Mouse (Mus musculus): ENCODE results near the gene D630045J12Rik. TPM values are rescaled to one million over a fixed set of nuclear protein-coding genes. Genes with fewer than 3 reads are reported as not detected.
A peak's percentile ranks its signal among the peaks of the same experiment; 100 is the strongest.

D630045J12Rik gene
- total RNA-seq, 1 experiment from 2014 or later, result 5.1 TPM

DNA sequence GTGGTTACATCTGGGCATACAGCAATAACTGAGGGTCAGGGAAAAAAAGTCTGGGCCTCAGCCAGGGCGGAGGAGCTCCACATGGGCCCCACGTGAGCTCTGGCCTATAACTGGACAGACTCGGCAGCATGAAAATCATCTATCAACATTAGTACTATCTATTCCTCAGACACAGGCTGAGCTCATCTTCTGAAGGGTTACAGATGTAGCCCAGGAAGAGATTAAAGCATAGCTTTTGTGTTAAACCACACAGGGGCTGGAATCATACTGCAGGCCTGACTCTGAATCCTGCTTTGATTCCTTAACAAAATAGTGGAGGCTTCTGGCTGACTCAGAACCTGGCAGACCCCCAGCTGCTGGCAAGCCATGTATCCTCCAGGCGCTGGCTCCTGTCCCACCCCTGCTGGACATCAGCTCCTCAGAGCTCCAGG is 122.0 kb downstream of the D630045J12Rik start:
- DNase-seq, result peak; percentile 87

DNA sequence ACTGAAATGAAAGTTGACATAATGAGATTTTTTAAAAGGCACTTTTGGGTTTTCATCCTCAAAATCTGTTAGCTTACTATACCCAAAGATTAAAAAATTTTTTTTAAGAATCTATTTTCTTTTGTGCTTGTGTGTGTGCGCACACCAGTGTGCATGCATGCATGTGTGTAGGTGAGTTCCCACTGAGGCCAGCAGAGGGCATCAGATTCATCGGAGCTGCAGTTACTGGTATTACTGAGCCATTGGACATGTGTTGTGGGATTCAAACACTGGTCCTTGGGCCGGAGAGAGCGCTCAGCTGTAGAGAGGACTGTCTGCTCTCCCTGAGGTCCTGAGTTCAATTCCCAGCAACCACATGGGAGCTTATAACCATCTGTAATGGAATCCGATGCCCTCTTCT is 123.9 kb downstream of the D630045J12Rik start:
- no peak for DNase-seq

DNA sequence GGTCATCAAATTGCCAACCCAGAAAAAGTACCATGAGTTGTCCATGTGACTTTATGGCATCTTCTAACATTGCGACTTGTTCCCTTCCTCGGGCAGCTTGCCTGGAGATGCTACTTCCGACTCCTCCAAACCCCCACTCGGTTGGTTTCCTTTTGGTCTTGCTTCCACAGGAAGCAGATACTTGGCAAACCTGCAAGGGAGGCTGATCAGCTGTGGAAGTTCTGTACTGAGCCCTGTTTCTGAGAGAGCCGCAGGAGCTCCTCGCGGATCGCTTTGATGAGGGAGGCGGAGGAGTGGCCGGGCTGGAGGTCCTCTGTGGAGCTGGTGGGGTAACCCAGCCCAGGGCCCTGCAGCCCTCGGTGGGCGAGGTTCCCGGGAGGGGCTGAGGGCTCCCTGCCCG is 125.7 kb downstream of the D630045J12Rik start:
- DNase-seq, result no peak

DNA sequence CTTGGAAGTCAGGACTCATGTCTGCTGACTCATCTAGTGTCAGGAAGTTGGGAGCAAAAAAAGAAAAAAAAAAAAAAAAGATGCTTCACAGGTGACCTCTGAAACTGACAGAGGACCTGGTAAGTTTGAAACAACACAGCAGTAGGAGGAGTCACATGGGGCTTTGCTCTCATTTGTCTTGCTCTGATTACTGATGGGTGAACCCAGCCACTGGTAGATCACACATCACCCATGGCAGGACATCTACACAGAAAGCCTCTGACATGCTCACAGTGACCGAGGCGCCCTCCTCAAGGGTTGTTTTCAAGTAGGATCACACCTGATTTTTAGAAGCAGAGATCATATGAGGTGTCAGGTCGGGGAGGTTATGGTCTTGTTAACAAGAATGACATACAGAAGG is 128.3 kb downstream of the D630045J12Rik start:
- DNase-seq, result no peak

DNA sequence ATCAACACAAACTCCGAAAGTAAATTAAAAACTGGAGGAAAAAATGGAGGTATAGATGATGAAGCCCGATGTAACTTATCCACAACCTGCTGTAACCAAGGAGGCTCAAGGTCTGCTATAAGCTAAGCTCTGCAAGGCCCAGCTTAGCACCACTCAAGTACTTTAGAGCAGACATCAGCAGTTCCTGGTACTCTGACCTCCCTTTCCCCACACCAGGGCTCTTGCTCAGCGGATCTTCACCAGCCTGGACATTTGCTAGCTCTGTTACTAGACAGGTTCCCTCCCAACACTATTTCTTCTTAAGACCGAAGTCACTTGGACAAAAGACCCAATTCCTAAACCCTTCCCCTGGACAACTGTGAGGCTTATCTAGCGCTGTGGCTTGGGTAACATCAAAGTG is 128.9 kb downstream of the D630045J12Rik start:
- no peak for DNase-seq

DNA sequence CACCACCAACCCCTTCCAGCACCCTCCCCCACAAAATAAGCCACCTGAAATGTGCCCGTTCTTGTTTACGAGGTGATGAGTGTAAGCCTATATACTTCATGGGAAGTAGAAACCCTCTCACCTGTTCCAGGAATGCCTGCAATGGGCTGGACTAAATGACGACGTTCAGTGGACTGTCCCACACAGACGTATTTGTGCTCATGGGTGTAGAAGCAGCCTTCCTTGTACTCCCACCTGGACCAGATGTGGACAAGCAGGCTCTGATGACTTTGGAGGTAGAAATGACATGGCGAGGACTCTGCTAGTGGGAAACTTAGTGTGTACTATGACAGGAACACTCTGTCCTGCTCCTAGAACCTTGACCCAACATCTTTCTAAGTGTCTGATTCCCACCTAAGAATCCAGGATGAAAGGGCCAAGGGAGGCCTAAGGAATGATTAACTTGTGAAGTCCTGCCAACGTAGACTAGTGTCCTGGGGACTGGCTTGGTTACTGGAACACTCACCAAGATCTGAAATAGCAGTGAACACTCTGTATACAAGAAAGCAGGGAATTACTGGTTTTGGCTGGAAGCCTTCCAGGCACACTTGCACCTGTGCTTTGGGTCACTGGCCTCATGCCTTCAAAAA is 129.5 kb downstream of the D630045J12Rik start, which contains the start of gene Atp6v0a4:
TSS of gene Atp6v0a4 (minus strand) at position 380 of the 629 bp plus-strand sequence.
- DNase-seq, result no peak

DNA sequence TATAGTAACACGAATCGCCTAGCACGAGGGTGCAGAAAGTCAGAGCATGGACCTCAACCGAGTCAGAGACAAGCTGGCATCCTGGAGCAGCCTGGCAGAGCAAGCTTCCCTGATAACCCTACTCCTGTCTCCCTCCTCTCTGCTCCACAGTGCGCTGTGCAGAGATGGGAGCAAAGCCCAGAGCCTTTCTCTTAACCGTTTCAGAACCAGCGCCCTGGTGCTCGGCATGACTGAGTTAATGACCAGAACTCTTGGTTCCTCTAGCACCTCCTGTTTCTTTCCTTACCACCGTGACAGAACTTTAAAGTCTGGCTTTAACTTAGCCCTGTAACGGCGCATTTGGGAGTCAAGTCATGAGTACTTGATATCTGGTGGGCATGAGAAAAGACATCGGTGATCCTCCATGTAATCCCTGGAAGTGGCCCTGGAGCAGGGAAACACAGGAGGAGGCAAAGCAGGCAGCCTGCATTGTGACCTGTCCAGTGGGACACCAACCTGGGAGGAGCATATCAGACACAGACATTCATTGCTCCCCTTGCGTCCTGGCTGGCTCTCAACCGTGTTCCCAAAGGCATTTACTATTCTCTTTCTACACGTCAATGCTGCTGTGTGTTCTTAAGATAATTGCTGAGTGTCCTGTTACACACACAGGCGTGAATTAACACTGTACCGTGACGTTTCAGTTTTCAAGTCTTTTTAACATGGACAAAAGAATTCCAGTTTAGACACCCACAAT is 130.2 kb downstream of the D630045J12Rik start:
- no peak for DNase-seq

DNA sequence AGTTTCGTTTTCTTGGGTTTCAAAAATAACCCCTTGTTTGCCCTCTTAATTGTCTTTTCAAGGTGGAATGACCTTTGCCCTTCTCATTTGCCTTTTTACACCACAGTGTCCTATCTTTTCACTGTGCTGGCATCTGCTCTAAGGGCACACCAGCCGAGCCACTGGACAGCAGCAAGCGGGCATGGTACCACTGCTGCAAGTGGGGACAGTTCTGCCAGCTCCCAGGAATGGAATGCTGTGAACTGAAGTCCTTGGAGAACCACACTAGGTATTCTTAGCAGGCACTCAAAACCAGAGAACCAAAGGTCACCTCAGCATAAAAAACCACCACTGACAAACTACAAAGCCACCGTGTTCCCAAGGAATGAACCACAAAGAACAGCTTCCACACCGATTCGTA is 131.0 kb downstream of the D630045J12Rik start:
- no peak for DNase-seq

DNA sequence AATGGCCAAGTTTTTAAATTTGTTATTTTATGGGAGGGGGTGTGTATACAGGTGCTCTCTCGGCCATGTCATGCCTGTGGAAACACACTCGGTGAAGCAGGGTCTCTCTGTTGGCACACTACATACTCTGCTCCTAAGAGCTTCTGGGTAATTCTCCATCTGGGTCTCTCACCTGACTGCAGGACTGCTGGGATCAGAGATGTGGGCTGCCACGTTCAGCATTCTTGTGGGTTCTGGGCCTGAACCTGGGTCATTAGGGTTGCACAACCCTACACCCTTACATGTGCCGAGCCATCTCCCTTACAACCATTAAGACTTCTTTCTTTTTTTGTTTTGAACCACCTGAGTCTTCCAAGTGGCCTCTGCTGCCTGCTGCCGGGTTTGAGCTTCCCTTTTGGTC is 132.0 kb downstream of the D630045J12Rik start:
- no peak for DNase-seq

DNA sequence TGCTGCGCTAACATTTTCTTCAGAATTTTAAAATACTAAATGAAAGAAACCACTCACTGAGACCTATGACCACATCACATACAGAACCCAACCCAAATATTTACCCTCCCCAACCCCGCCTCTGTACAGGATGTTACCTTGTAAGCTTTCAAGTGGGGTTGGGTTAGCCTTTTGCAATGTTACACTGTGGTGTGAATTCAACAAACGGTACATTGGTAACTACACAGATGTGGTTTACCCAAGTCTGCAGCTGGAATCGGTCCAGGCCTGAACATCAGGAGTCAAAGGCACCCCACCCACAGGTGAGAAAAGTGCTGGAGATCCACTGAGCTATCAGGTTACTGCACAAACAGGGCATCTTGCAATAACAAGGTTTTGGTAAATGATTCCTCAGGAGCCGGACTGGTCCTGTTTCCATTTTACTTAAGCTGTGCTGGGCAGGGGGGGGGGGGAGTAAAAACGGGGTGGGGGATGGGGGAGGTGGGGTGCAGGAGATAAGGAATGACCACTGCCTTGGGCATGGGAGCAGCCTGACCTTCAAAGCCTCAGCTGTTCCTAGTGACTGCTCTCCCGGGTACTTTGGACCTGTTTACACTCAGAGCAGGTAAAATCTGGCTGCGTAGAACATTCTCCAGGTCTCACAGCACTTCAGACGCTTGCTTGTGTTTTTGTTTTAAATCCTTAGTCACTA is 133.0 kb downstream of the D630045J12Rik start:
- DNase-seq, result no peak

DNA sequence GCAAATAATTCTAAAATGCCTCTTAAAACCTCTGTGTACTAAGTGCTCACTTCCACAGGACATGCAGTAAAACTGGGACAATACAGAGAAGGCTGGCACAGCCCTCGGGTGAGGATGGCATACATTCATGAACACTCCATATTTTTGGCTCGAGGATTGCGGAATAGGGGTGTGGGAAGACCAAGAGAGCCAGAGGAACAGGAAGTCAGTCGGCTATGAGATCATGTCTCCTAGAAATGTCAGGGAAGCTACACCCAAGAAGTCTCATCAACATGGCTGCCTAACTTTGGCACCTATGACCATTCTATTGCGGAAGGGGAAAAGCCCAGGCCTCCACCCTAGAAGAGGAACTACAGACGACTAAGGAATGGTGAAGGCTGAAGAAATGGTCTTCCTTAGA is 135.5 kb downstream of the D630045J12Rik start:
- DNase-seq, result no peak

DNA sequence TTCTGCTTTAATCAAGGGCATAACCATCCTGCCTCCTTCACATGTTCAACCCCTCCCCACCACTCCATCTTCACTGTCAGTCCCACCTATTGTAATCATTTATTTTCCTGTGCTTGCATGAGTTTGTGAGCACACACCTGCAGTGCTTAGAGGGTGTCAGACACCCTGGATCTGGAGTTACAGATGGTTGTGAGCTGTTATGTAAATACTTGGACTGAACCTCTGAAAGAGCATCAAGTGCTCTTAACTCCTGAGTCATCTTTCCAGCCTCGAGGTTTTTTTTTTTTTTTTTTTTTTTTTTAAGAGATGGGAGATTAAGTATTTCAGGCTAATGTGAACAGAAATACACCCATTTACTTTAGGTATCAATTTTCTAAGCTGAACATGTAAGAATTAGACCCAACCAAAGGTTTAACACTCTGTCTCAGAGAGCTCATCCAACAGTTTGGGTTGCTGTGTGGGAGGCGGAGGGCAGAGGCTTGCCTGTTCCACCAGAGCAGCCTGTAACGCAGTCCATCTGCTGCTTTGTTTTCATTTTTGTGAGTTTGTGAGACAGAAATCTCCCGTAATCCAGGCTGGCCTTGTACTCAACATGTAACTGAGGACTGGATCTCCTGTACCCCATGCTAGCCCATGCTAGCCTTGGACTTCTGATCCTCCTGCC is 137.6 kb downstream of the D630045J12Rik start:
- no peak for DNase-seq

DNA sequence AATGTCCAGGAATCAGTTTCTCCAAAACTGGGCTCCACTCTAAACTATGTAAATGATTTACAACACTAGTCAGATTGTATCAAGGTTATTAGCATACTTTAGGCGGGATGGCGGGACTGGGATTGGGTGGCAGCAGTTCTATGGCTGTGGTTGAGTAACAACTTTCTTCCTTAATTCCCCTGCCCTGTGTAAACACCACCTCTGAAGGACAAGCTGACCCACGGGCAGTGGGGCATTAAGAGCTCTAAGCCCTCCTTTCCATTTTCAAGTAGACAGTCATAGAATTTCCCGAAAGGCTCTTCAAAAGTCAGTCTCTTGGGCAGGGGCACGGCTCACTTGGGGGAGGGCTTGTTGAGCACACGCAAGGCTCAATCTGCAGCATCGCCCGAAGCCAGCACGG is 142.9 kb downstream of the D630045J12Rik start:
- no peak for DNase-seq

DNA sequence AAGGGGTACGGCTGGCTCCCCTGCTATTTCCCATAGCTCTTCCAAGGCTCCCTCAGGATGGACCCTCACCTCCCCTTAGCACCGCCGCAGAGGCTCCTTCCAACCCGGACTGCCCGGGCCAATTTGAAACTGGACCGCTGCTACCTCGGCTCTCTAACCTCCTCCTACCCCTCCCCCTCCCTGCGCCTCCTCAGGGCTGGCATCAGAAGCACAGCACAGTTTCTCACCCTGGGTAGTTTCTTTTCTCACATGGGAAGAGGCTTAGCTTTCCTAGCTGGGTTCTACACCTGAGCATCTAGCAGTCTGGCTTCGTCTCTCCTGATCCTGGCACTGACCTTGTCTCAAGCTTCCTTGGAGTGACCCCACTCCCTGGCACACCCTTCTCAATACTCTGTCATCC is 143.9 kb downstream of the D630045J12Rik start:
- no peak for DNase-seq

DNA sequence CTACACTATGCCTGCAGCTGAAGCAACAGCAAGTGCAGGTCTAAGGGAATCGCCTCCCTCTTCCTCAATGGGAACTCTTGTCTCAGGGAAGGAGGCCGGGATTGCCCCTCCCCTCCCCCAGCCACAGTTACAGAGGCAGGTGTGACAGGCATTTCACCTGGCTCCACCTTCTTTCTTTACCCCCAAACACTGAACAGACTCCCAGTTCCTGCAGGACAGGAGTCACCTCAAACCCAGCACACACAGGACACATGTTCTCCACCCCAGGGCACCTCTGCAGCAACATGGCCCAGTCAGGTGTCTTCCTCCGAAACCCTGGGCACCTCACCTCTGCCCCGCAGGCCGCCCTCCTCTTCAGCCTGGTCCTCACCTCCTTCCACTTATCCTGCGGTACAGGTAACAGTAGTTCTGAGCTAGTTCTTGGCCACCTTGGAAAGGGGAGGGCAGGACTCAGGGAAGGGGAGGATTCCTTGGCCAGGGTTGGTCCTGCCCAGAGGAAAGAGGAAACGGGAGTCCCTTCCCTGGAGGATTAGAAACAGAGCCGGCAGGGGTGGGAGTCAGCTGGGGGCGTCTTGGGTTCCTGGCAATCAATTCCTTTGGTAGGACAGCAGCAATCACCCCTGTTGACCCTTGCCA is 144.5 kb downstream of the D630045J12Rik start, which contains the start of gene Tmem213:
TSS of gene Tmem213 (plus strand) at position 96 of the 636 bp plus-strand sequence.
- DNase-seq, result no peak

DNA sequence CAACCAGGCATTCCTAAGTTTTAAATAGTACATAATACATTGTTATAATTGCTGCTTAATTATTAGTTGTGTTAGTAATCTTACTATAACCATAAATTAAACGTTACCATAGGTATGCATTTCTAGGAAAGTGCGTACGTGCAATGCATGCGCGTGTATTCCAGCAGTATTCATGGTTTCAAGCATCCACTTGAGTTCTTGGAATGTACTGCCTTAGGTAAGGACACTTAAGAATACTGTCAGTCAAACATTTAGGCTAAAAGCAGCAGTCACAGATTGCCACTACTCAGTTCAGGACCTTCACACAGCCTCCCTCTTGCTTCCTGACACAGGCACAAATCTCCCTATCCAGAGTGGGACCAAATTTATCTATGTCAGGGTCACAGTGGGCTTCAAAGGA is 145.4 kb downstream of the D630045J12Rik start:
- no peak for DNase-seq

DNA sequence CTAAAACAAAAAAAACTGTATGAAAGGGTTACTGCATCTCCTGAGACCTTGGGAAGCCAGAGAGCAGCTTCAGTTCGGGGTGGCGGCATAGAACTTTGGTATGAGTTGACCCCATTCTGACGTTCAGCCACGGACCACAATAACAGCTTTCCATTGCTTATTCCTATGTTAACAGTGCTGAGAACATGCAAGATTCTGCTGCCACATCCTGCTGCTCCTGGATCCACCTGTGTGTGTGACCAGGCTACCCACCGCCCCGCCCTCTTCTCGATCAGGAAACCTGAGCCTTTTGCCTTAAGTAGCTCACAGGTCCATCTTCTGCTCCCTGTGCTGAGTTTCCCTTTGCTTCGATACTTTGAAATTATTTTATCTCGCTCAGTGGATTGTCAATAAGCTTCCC is 147.9 kb downstream of the D630045J12Rik start:
- DNase-seq, result no peak

DNA sequence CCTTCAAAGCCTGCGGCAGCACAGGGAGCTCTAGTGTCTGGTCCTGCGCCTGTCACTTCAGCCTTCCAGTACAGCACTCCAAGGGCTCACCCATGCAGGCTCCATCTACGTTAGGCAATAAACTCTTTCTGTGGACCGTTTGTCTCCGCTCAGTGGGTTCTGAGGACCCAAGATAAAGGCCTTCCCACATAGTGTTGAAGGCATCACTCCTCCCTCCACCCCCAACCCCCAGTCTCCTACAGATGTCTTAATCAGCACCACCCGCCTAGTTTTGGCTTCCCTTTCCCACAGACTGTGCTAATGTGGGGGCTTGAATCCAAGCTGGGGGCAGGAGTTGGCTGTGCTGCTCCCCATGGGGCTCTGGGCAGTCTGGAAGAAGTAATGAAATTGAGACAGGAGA is 150.0 kb downstream of the D630045J12Rik start:
- DNase-seq, result no peak

DNA sequence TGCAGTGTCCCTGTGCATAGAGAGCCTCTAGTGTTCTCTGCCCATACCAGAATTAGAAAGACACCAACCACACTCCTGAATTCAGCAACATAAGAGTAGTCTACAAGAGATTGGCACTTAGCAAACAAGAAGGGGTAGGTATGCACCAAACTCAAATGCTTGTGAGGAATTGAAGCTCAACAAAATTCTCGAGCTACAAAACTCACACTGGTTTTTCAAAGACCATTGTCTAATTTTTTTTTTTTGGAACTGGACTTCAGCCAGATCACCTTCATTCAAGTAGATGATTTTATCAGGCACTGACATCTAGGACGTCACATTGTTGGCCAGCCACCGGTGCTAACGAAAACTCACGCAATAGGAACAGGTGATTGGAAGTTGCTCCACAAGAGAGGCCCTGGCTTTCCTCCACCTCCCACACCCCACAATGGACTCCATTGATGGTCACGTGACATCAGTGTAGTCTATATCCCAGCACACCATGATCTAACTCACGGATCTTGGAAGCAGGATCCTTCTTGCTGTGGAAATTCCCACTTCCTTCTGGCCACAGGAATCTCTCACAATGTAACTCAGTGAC is 151.5 kb downstream of the D630045J12Rik start:
- DNase-seq, result no peak

DNA sequence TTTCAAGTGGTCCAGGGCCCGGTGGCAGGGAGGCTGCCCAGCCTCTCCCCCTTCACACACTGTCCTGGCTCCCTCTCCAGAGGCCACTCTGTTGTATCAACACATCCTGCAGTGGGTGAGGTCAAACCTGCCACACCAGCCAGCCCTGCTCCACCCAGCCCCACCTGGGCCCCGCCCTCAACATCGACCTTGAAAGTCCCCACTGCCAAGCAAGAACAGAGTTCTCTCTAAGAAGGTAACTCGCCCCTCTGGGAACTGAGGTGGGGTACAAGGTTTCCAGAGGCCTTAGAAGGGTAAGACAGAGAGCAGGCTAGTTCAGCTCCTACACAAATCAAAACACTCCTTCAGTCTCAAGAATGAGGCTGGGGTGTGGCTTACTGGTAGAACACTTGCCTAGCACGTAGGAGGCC is 156.8 kb downstream of the D630045J12Rik start:
- DNase-seq, result no peak

DNA sequence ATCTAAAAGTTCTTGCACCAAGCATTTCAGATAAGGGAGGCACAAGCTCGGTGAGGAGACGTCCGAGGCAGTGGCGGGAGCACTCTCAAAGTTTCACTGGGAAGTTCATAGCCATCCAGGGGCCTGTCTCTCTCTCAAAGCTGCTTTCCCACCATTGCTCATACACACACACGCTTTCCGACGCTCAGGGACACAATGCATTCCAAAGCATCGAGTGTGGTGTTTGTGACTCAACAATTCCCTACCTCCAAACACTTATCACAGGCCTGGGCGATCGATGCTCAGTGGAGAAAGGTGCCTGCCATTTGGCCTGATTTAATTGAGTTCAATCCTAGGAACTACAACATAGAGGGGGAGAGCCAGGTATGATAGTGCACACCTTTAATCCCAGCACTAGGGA is 159.1 kb downstream of the D630045J12Rik start:
- no peak for DNase-seq

DNA sequence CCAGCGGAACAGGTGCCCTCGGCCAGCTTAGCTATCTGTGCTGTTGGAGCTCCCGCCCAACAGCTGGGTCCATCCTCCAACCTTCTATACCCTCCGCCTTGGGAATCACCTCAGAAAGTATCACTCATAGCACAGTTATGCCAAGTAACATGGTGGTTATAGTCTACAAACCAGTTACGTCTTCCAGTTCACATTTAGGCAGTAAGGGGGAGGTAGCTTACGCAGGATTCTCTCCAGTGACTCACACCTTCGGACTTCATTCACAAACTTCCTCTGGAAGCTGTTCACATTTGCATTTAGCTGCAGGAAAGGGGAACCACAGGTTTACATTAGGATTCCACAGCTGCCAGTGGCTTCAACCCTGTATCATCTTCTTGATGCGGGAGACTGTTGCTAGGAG is 161.3 kb downstream of the D630045J12Rik start:
- DNase-seq, result no peak

Measured in adrenal gland, postnatal 25 days (tissue).